Mouse (Mus musculus) left cerebral cortex, postnatal 10 days (tissue): ENCODE measurements around the gene Snta1. TPM values are rescaled to one million over a fixed set of nuclear protein-coding genes. Genes with fewer than 3 reads are reported as not detected.

ENCODE experiments used
- total RNA-seq, 2 experiments: library from RNA; stranded (reverse); gene quantifications; 2 replicates each; pipeline ENCODE4 v1.2.3; 2021

Gene Snta1
- total RNA-seq, 2 experiments from 2014 or later = 25.9 to 29.9 TPM

Other genes with a start within 250 kb of the Snta1 start
- gene Bpifa5, start 245.5 kb downstream of the Snta1 start, total RNA-seq = not detected
- under 1 TPM; 0.28 to 0.41 TPM for gene Bpifb1, start 217.3 kb downstream of the Snta1 start, total RNA-seq
- under 1 TPM in 1 of 2 experiments, not detected in 1; 0.21 TPM for gene Bpifb5, start 184.4 kb downstream of the Snta1 start, total RNA-seq
- gene Bpifb9a, start 150.2 kb downstream of the Snta1 start, total RNA-seq = not detected
- not detected for gene Bpifb9b, start 100.9 kb downstream of the Snta1 start, total RNA-seq
- 10 to 100 TPM; 11.2 to 11.5 TPM for gene Cdk5rap1, start 35.1 kb downstream of the Snta1 start, total RNA-seq
- 10 to 100 TPM; 41.7 to 52.1 TPM for gene Cbfa2t2, start 28.4 kb upstream of the Snta1 start, total RNA-seq
- under 1 TPM in 1 of 2 experiments, not detected in 1; 0.71 TPM for gene 1700003F12Rik, start 139.0 kb upstream of the Snta1 start, total RNA-seq
- not detected for gene Actl10, start 143.7 kb upstream of the Snta1 start, total RNA-seq
- 10 to 100 TPM; 59.5 to 63.2 TPM for gene Necab3, start 150.8 kb upstream of the Snta1 start, total RNA-seq
- gene E2f1, start 161.8 kb upstream of the Snta1 start, total RNA-seq = 10 to 100 TPM; 12.2 to 12.6 TPM
- gene Pxmp4, start 195.6 kb upstream of the Snta1 start, total RNA-seq = 10 to 100 TPM; 17.4 to 18.6 TPM
- 10 to 100 TPM; 14.3 to 14.7 TPM for gene Zfp341, start 205.2 kb upstream of the Snta1 start, total RNA-seq
- not detected for gene 4930519P11Rik, start 205.3 kb upstream of the Snta1 start, total RNA-seq
- 100 to 1,000 TPM; 203 to 210 TPM for gene Chmp4b, start 243.6 kb upstream of the Snta1 start, total RNA-seq